Mouse (Mus musculus) intestine, embryonic 15.5 days (tissue): Measurements from ENCODE around the gene Mcfd2. TPM values are rescaled to one million over a fixed set of nuclear protein-coding genes. Genes with fewer than 3 reads are reported as not detected.
"Not testable (repeated sequence)": the region's sequence is repeated elsewhere in the genome, so short reads cannot be mapped to it uniquely, and the experiment has no call there.

ENCODE experiments used
- ATAC-seq: fragments of 200-750 bp; cut with Nextera tagmentation; 2 replicates; pipeline ENCODE4 v1.8.0; 2017; ENCODE audit warnings: moderate TSS enrichment, moderate library complexity
- H3K27ac ChIP-seq: fragments of 300-500 bp; sonication (generic); 2 replicates; pipeline ENCODE4 v1.5.1; 2015; ENCODE audit warnings: mild to moderate bottlenecking, inconsistent platforms
- H3K27me3 ChIP-seq: fragments of 300-500 bp; sonication (generic); replicated peaks from 2 replicates; pipeline ENCODE4 v1.6.1; 2015; ENCODE audit warnings: inconsistent platforms
- H3K36me3 ChIP-seq: fragments of 300-500 bp; sonication (generic); 2 replicates; pipeline ENCODE4 v1.6.1; 2015; ENCODE audit warnings: inconsistent platforms
- H3K4me1 ChIP-seq: fragments of 300-500 bp; sonication (generic); replicated peaks from 2 replicates; pipeline ENCODE4 v1.6.1; 2015; ENCODE audit warnings: inconsistent platforms
- H3K4me2 ChIP-seq: fragments of 300-500 bp; sonication (generic); replicated peaks from 2 replicates; pipeline ENCODE4 v1.6.1; 2015; ENCODE audit warnings: mild to moderate bottlenecking, inconsistent platforms
- H3K4me3 ChIP-seq: fragments of 300-500 bp; sonication (generic); replicated peaks from 2 replicates; pipeline ENCODE4 v1.5.1; 2015; ENCODE audit warnings: inconsistent platforms
- H3K9ac ChIP-seq: fragments of 300-500 bp; sonication (generic); 2 replicates; pipeline ENCODE4 v1.6.1; 2015; ENCODE audit warnings: inconsistent platforms
- H3K9me3 ChIP-seq: fragments of 300-500 bp; sonication (generic); 2 replicates; pipeline ENCODE4 v1.6.1; 2016; ENCODE audit warnings: inconsistent platforms
- WGBS: fragments of 180-500 bp; shearing (Covaris S2); methylation state at CpG from one replicate; pipeline ENCODE4 v1.1.7; 2015; 5-methylcytosine and 5-hydroxymethylcytosine counted together
- polyA plus RNA-seq: library from polyadenylated mRNA; unstranded; fragments of >200 nt; fragmentation: Nextera tagmentation; extraction: Ambion mirVana; gene quantifications from 2 replicates; pipeline ENCODE4 v1.2.1, GENCODE M21; 2015

Gene Mcfd2
- polyA plus RNA-seq, 1 experiment from 2014 or later = 117 TPM

DNA sequence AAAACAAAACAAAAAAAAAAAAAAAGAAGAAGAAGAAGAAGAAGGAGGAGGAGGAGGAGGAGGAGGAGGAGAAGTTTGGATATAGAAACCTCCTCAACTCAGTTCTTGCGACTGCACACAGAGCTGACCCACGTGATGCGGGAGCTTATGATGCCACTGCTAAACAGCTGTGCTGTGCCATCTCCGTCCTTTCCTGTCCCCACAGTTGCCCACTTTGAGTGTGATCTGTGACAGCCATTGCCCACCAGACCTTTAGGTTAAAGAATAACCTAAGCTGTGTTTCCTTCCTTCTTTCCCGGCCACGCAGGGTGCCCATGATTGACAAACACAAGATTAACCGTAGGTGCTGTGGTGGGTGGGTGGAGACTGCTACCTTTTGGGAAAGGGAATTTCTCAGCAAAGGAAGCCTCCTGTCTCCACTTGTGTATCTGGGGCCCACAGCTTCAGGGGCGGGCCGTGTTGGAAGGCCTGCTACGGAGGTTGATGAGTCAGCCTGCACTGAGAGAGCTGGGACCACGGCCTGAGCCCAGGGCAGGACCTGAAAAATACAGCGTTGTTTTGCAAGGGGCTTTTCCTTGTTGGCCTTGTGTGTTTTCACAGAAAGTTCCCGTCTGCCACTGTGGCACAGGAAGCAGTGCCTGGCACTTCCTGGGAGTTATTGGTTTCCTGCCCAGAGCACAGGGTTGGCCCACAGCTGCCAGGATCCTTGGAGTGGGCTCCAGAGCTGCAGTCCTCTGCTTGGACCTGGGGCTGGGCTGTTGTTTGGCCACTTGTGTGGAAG, 36.5 kb upstream of the Mcfd2 start:
- whole genome bisulfite sequencing = 61% methylated on average over 13 of the region's 13 CpGs
- Histone ChIP-seq H3K9ac (peak overlapping the region; percentile 17; the same call in 1 of the 2 replicates), H3K9me3 (no peaks in the 10 kb centered on the region), H3K4me3 (no peak overlapping the region), H3K4me1 (peaks cover 16% of the 10 kb centered on the region), H3K4me2 (no peak overlapping the region), H3K36me3 (no peaks in the 10 kb centered on the region), H3K27ac (peak overlapping the region; percentile 67), H3K27me3 (no peaks in the 10 kb centered on the region)
- peak; percentile 40 for ATAC-seq

GRCm38 (mm10) chr17:87301607-87302006, 35.9 kb upstream of the Mcfd2 start:
- H3K4me1 ChIP-seq = peaks cover 16% of the 10 kb centered on the region
- not testable (repeated sequence) for H3K4me2 ChIP-seq, H3K4me3 ChIP-seq, H3K9ac ChIP-seq, H3K27me3 ChIP-seq, ATAC-seq, H3K27ac ChIP-seq, H3K9me3 ChIP-seq, H3K36me3 ChIP-seq
- 86% methylated on average over 9 of the region's 9 CpGs for WGBS

DNA sequence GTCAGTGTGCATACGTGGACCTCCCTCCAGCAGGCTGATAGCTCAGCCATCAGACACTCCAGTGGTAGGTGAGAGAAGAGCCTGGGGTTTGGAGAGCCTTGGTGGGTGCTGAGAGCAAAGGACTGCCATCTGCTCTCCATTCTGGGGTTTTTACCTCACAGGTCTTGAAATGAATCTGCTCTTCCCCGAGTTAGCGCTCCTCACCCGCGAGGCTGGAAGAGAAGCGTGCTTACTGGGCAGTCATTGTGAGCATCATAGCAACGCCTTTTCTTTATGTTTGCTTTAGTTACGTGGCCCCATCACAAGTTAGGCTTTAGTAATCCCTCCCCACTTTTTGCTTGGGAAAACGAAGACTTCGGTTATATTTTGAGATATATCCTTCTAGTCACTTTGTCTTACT, 34.6 kb upstream of the Mcfd2 start:
- H3K4me3 ChIP-seq = no peak overlapping the region
- H3K36me3 ChIP-seq = no peaks in the 10 kb centered on the region
- no peak for ATAC-seq
- peaks cover 16% of the 10 kb centered on the region for H3K4me1 ChIP-seq
- H3K9me3 ChIP-seq = no peaks in the 10 kb centered on the region
- no peak overlapping the region for H3K4me2 ChIP-seq
- WGBS = 83% methylated on average over 10 of the region's 10 CpGs
- no peak overlapping the region for H3K27ac ChIP-seq
- no peaks in the 10 kb centered on the region for H3K27me3 ChIP-seq
- no peak overlapping the region for H3K9ac ChIP-seq

DNA sequence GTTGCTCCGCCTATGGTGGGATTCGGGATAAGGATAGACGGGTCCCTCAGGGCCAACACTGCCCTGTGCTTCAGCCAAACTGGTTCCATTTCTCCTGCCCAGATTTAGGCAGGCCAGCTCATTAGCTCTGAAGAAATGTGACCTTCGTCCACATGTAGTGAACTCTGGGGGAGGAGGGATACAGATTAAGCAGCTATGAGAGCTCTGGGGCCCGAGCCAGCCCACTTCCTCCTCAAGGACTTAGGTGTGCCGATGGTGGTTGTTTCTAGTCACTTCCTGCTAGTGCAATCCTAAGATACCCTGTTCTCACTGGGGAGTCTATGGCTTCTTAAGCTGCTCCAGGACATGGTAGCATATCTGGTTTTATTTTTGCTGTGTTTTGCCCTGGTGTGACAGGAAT, 33.2 kb upstream of the Mcfd2 start:
- Histone ChIP-seq H3K4me2 (no peak overlapping the region), H3K9me3 (no peaks in the 10 kb centered on the region), H3K27me3 (no peaks in the 10 kb centered on the region), H3K4me1 (peaks cover 16% of the 10 kb centered on the region), H3K27ac (peak overlapping the region; percentile 56), H3K9ac (no peak overlapping the region), H3K36me3 (0 out of 2 replicates have a peak, but pooled peaks cover 4% of the 10 kb centered on the region), H3K4me3 (no peak overlapping the region)
- WGBS = 58% methylated on average over 6 of the region's 6 CpGs
- ATAC-seq = peak; percentile 73

- not testable (repeated sequence) for H3K27me3 ChIP-seq, H3K4me1 ChIP-seq, H3K4me3 ChIP-seq, H3K36me3 ChIP-seq, ATAC-seq, H3K9ac ChIP-seq, H3K9me3 ChIP-seq, H3K4me2 ChIP-seq, H3K27ac ChIP-seq
- WGBS = 83% methylated on average over 1 of the region's 1 CpGs
These were observed 31.0 kb upstream of the Mcfd2 start for GRCm38 (mm10) chr17:87296701-87297100.

DNA sequence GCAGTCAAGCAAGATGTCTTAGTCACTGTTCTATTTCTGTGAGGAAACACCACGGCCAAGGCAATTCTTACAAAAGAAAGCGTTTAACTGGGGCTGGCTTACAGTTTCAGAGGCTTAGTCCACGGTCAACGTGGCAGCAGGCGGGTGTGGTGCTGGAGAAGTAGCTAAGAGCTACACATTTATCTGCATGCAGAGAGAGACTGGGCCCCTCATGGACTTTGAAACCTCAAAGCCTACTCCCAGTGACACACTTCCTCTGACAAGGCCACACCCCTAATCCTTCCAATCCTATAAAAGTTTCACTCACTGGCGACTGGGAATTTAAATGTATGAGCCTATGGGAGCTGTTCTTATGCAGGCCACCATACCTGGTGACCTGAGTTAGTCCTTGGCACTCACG, 30.0 kb upstream of the Mcfd2 start:
- no peak overlapping the region for H3K9ac ChIP-seq
- H3K4me3 ChIP-seq = no peak overlapping the region
- H3K27ac ChIP-seq = no peak overlapping the region
- H3K36me3 ChIP-seq = 0 out of 2 replicates have a peak, but pooled peaks cover 4% of the 10 kb centered on the region
- H3K4me2 ChIP-seq = no peak overlapping the region
- no peaks in the 10 kb centered on the region for H3K27me3 ChIP-seq
- ATAC-seq = peak; percentile 45
- peaks cover 7% of the 10 kb centered on the region; the same call in 1 of the 2 replicates for H3K4me1 ChIP-seq
- WGBS = 62% methylated on average over 7 of the region's 7 CpGs
- no peaks in the 10 kb centered on the region for H3K9me3 ChIP-seq

- Histone ChIP-seq H3K27ac (no peak overlapping the region), H3K4me3 (no peak overlapping the region), H3K4me1 (peaks cover 5% of the 10 kb centered on the region; the same call in 1 of the 2 replicates), H3K9me3 (no peaks in the 10 kb centered on the region), H3K36me3 (0 out of 2 replicates have a peak, but pooled peaks cover 4% of the 10 kb centered on the region), H3K4me2 (no peak overlapping the region), H3K27me3 (no peaks in the 10 kb centered on the region), H3K9ac (no peak overlapping the region)
- WGBS = 79% methylated on average over 5 of the region's 5 CpGs
- no peak for ATAC-seq
These were observed 27.4 kb upstream of the Mcfd2 start for GRCm38 (mm10) chr17:87293125-87293524.

GRCm38 (mm10) chr17:87291782-87292181, 26.0 kb upstream of the Mcfd2 start:
- no peak for ATAC-seq
- WGBS = 85% methylated on average over 5 of the region's 5 CpGs
- Histone ChIP-seq H3K36me3 (0 out of 2 replicates have a peak, but pooled peaks cover 4% of the 10 kb centered on the region), H3K27ac (peak overlapping the region; percentile 57), H3K4me2 (no peak overlapping the region), H3K4me1 (peaks cover 5% of the 10 kb centered on the region; the same call in 1 of the 2 replicates), H3K9me3 (no peaks in the 10 kb centered on the region), H3K9ac (no peak overlapping the region), H3K4me3 (no peak overlapping the region), H3K27me3 (no peaks in the 10 kb centered on the region)

DNA sequence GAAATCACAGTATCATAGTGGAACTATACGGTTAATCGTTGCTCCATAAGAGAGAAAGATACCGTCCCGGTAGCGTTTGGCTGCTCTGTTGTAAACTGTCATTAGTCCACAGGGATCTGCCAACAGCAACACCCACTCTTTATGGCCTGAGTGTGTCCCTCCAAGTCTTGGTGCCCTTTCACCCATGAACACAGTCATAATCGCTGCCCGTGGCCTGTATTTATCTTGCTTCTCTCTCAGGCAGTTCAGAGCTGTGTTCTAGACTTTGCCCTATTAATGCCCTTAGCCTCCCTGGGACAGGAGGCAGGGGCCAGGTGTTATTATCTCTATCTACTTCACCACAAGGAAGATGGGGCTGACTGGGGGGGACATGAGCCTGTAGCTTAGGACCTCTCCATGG, 25.3 kb upstream of the Mcfd2 start:
- Histone ChIP-seq H3K36me3 (0 out of 2 replicates have a peak, but pooled peaks cover 4% of the 10 kb centered on the region), H3K4me3 (no peak overlapping the region), H3K27ac (peak overlapping the region; percentile 57), H3K4me2 (no peak overlapping the region; the same call in 1 of the 2 replicates), H3K9me3 (no peaks in the 10 kb centered on the region), H3K4me1 (peaks cover 5% of the 10 kb centered on the region; the same call in 1 of the 2 replicates), H3K27me3 (no peaks in the 10 kb centered on the region), H3K9ac (no peak overlapping the region)
- WGBS = 66% methylated on average over 7 of the region's 7 CpGs
- ATAC-seq = peak; percentile 75

- ATAC-seq = peak; percentile 76
- no peak overlapping the region for H3K4me3 ChIP-seq
- H3K27ac ChIP-seq = peak overlapping the region; percentile 57; the same call in 1 of the 2 replicates
- peaks cover 9% of the 10 kb centered on the region; the same call in 1 of the 2 replicates for H3K4me1 ChIP-seq
- H3K36me3 ChIP-seq = no peaks in the 10 kb centered on the region
- H3K9ac ChIP-seq = no peak overlapping the region
- H3K27me3 ChIP-seq = no peaks in the 10 kb centered on the region
- WGBS = 60% methylated on average over 5 of the region's 5 CpGs
- H3K4me2 ChIP-seq = no peak overlapping the region
- H3K9me3 ChIP-seq = no peaks in the 10 kb centered on the region
These were observed 23.6 kb upstream of the Mcfd2 start for GRCm38 (mm10) chr17:87289367-87289766.

DNA sequence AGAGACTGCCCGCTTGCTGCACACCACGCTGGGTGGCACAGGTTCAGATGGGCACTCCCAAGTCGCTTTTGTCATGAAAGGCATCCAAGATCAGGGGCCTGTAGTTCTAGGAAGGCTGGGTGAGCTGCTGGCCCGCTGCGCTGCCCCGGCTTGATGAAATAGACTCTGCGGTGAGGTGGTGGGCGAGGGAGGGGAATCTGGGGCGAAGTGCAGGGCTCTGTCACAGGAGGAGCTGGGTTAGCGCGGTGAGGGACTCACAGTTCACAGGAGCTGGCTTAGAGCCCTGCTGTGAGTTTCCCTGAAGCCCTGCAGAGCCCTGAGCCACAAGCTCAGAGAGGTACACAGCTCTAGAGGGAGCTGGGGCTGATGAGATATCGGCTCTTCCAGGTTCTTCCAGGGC, 22.4 kb upstream of the Mcfd2 start:
- no peak for ATAC-seq
- Histone ChIP-seq H3K4me2 (no peak overlapping the region), H3K27ac (no peak overlapping the region), H3K27me3 (no peaks in the 10 kb centered on the region), H3K4me3 (no peak overlapping the region), H3K9me3 (no peaks in the 10 kb centered on the region), H3K36me3 (no peaks in the 10 kb centered on the region), H3K9ac (no peak overlapping the region), H3K4me1 (peaks cover 16% of the 10 kb centered on the region; the same call in 1 of the 2 replicates)
- WGBS = 47% methylated on average over 12 of the region's 12 CpGs

DNA sequence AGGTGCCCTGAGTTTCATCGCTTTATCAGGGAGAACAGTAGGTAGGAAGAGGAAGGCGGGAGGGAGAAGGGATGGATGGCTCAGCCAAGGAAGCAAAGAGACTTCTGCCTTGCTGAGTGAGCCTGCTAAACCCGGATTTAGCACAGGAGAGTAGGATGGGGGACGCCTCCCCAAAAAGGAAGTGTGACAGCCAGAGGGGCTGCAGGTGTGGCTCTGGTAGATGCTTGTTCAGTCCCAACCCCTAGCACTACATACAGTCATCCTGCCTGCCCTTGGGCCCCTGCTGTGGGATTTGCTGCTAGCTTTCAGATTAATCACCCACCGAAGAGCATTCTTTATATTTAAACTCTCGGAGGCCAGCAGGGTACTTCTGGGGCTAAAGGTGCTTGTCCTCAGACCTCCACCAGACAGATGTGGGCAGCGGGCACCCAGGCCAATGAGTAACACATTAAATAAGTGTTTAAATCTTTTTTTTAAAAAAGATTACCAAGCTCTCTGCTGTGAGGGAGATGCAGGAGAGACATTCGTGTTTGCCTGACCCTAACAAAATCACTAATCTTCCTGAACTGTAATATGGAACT, 21.6 kb upstream of the Mcfd2 start:
- Histone ChIP-seq H3K27ac (no peak overlapping the region), H3K27me3 (no peaks in the 10 kb centered on the region), H3K4me3 (no peak overlapping the region), H3K4me1 (peaks cover 16% of the 10 kb centered on the region; the same call in 1 of the 2 replicates), H3K9me3 (no peaks in the 10 kb centered on the region), H3K36me3 (no peaks in the 10 kb centered on the region), H3K4me2 (no peak overlapping the region), H3K9ac (no peak overlapping the region)
- WGBS = 72% methylated on average over 8 of the region's 8 CpGs
- ATAC-seq = no peak
